Mouse (Mus musculus): ENCODE measurements around the gene Cnmd. TPM values are rescaled to one million over a fixed set of nuclear protein-coding genes. Genes with fewer than 3 reads are reported as not detected.
A peak's percentile ranks its signal among the peaks of the same experiment; 100 is the strongest.

Cnmd gene
- polyA plus RNA-seq (2014; fragmentation: Nextera tagmentation; extraction: Ambion mirVana): 1.5 and 13.4 TPM in 2 replicates

GRCm38 (mm10) chr14:79662001-79662400 lies at the start of gene Cnmd:
Cnmd (minus strand) TSS chr14:79662170.
- WGBS: 68% methylated on average over 4 of the region's 4 CpGs
- no peak for ATAC-seq (ENCODE audit: low read depth)
- no peak within 1 kb of the TSS for H3K27ac ChIP-seq (ENCODE audit: low read depth, low read length)
- H3K9ac ChIP-seq (replicated peaks; ENCODE audit: low read depth, low read length): no peak within 1 kb of the TSS
- H3K36me3 ChIP-seq (ENCODE audit: control insufficient read depth, insufficient read depth, low read length): no peaks in the 10 kb centered on the region
- H3K9me3 ChIP-seq (ENCODE audit: control insufficient read depth, low read length): no peaks in the 10 kb centered on the region
- H3K4me2 ChIP-seq (ENCODE audit: low read depth, low read length): peak within 1 kb of the TSS; percentile 32
- peaks cover 20% of the 10 kb centered on the region for H3K4me1 ChIP-seq (ENCODE audit: control insufficient read depth, insufficient read depth, low read length)
- no peaks in the 10 kb centered on the region for H3K27me3 ChIP-seq (ENCODE audit: control insufficient read depth, insufficient read depth, low read length)
- H3K4me3 ChIP-seq (ENCODE audit: low read depth, low read length): peak within 1 kb of the TSS; percentile 7; the same call in 1 of the 2 replicates

- Histone ChIP-seq H3K9me3 (ENCODE audit: control insufficient read depth, low read length) (no peaks in the 10 kb centered on the region), H3K27ac (ENCODE audit: low read depth, low read length) (no peak overlapping the region), H3K4me1 (ENCODE audit: control insufficient read depth, insufficient read depth, low read length) (no peaks in the 10 kb centered on the region), H3K36me3 (ENCODE audit: control insufficient read depth, insufficient read depth, low read length) (no peaks in the 10 kb centered on the region), H3K27me3 (ENCODE audit: control insufficient read depth, insufficient read depth, low read length) (no peaks in the 10 kb centered on the region), H3K9ac (replicated peaks; ENCODE audit: low read depth, low read length) (no peak overlapping the region), H3K4me2 (ENCODE audit: low read depth, low read length) (no peak overlapping the region), H3K4me3 (ENCODE audit: low read depth, low read length) (no peak overlapping the region)
- 56% methylated on average over 4 of the region's 4 CpGs for WGBS
- ATAC-seq (ENCODE audit: low read depth): no peak
Measured at GRCm38 (mm10) chr14:79711301-79711700, 49.3 kb upstream of the Cnmd start.

GRCm38 (mm10) chr14:79703523-79704172 lies 41.7 kb upstream of the Cnmd start:
- Histone ChIP-seq H3K9me3 (ENCODE audit: control insufficient read depth, low read length) (no peaks in the 10 kb centered on the region), H3K27me3 (ENCODE audit: control insufficient read depth, insufficient read depth, low read length) (no peaks in the 10 kb centered on the region), H3K4me3 (ENCODE audit: low read depth, low read length) (no peak overlapping the region), H3K4me2 (ENCODE audit: low read depth, low read length) (no peak overlapping the region), H3K4me1 (ENCODE audit: control insufficient read depth, insufficient read depth, low read length) (no peaks in the 10 kb centered on the region), H3K9ac (replicated peaks; ENCODE audit: low read depth, low read length) (no peak overlapping the region), H3K27ac (ENCODE audit: low read depth, low read length) (no peak overlapping the region), H3K36me3 (ENCODE audit: control insufficient read depth, insufficient read depth, low read length) (no peaks in the 10 kb centered on the region)
- WGBS: 84% methylated on average over 22 of the region's 22 CpGs
- no peak for ATAC-seq (ENCODE audit: low read depth)

GRCm38 (mm10) chr14:79701606-79702005 lies 39.6 kb upstream of the Cnmd start:
- no peaks in the 10 kb centered on the region for H3K36me3 ChIP-seq (ENCODE audit: control insufficient read depth, insufficient read depth, low read length)
- no peak overlapping the region for H3K27ac ChIP-seq (ENCODE audit: low read depth, low read length)
- H3K4me3 ChIP-seq (ENCODE audit: low read depth, low read length): no peak overlapping the region
- no peaks in the 10 kb centered on the region for H3K9me3 ChIP-seq (ENCODE audit: control insufficient read depth, low read length)
- 32% methylated on average over 5 of the region's 5 CpGs for WGBS
- H3K4me1 ChIP-seq (ENCODE audit: control insufficient read depth, insufficient read depth, low read length): no peaks in the 10 kb centered on the region
- H3K27me3 ChIP-seq (ENCODE audit: control insufficient read depth, insufficient read depth, low read length): no peaks in the 10 kb centered on the region
- H3K4me2 ChIP-seq (ENCODE audit: low read depth, low read length): no peak overlapping the region
- no peak overlapping the region for H3K9ac ChIP-seq (replicated peaks; ENCODE audit: low read depth, low read length)
- ATAC-seq (ENCODE audit: low read depth): peak; percentile 33; the same call in 1 of the 2 replicates

- H3K4me3 ChIP-seq (ENCODE audit: low read depth, low read length): no peak overlapping the region
- H3K4me1 ChIP-seq (ENCODE audit: control insufficient read depth, insufficient read depth, low read length): no peaks in the 10 kb centered on the region
- no peak overlapping the region for H3K27ac ChIP-seq (ENCODE audit: low read depth, low read length)
- 8% methylated on average over 7 of the region's 7 CpGs for WGBS
- H3K4me2 ChIP-seq (ENCODE audit: low read depth, low read length): no peak overlapping the region
- H3K9me3 ChIP-seq (ENCODE audit: control insufficient read depth, low read length): no peaks in the 10 kb centered on the region
- no peak overlapping the region for H3K9ac ChIP-seq (replicated peaks; ENCODE audit: low read depth, low read length)
- H3K27me3 ChIP-seq (ENCODE audit: control insufficient read depth, insufficient read depth, low read length): no peaks in the 10 kb centered on the region
- H3K36me3 ChIP-seq (ENCODE audit: control insufficient read depth, insufficient read depth, low read length): no peaks in the 10 kb centered on the region
- peak; percentile 67; the same call in 1 of the 2 replicates for ATAC-seq (ENCODE audit: low read depth)
Measured at GRCm38 (mm10) chr14:79701054-79701453, 39.1 kb upstream of the Cnmd start.

- Histone ChIP-seq H3K27me3 (ENCODE audit: control insufficient read depth, insufficient read depth, low read length) (no peaks in the 10 kb centered on the region), H3K36me3 (ENCODE audit: control insufficient read depth, insufficient read depth, low read length) (no peaks in the 10 kb centered on the region), H3K4me2 (ENCODE audit: low read depth, low read length) (no peak overlapping the region), H3K4me1 (ENCODE audit: control insufficient read depth, insufficient read depth, low read length) (no peaks in the 10 kb centered on the region), H3K4me3 (ENCODE audit: low read depth, low read length) (no peak overlapping the region), H3K27ac (ENCODE audit: low read depth, low read length) (no peak overlapping the region), H3K9ac (replicated peaks; ENCODE audit: low read depth, low read length) (no peak overlapping the region), H3K9me3 (ENCODE audit: control insufficient read depth, low read length) (no peaks in the 10 kb centered on the region)
- 54% methylated on average over 6 of the region's 6 CpGs for WGBS
- no peak for ATAC-seq (ENCODE audit: low read depth)
Measured at GRCm38 (mm10) chr14:79699381-79699780, 37.4 kb upstream of the Cnmd start.

GRCm38 (mm10) chr14:79690068-79690844 lies 28.3 kb upstream of the Cnmd start:
- H3K36me3 ChIP-seq (ENCODE audit: control insufficient read depth, insufficient read depth, low read length): no peaks in the 10 kb centered on the region
- H3K4me1 ChIP-seq (ENCODE audit: control insufficient read depth, insufficient read depth, low read length): no peaks in the 10 kb centered on the region; the same call in 1 of the 2 replicates
- no peaks in the 10 kb centered on the region for H3K27me3 ChIP-seq (ENCODE audit: control insufficient read depth, insufficient read depth, low read length)
- WGBS: 87% methylated on average over 7 of the region's 7 CpGs
- no peak for ATAC-seq (ENCODE audit: low read depth)
- H3K9me3 ChIP-seq (ENCODE audit: control insufficient read depth, low read length): no peaks in the 10 kb centered on the region
- H3K4me2 ChIP-seq (ENCODE audit: low read depth, low read length): no peak overlapping the region
- no peak overlapping the region for H3K9ac ChIP-seq (replicated peaks; ENCODE audit: low read depth, low read length)
- H3K27ac ChIP-seq (ENCODE audit: low read depth, low read length): no peak overlapping the region
- H3K4me3 ChIP-seq (ENCODE audit: low read depth, low read length): no peak overlapping the region

- 55% methylated on average over 5 of the region's 5 CpGs for whole genome bisulfite sequencing
- H3K9ac ChIP-seq (replicated peaks; ENCODE audit: low read depth, low read length): no peak overlapping the region
- no peak overlapping the region for H3K27ac ChIP-seq (ENCODE audit: low read depth, low read length)
- H3K36me3 ChIP-seq (ENCODE audit: control insufficient read depth, insufficient read depth, low read length): no peaks in the 10 kb centered on the region
- no peaks in the 10 kb centered on the region for H3K4me1 ChIP-seq (ENCODE audit: control insufficient read depth, insufficient read depth, low read length)
- H3K27me3 ChIP-seq (ENCODE audit: control insufficient read depth, insufficient read depth, low read length): no peaks in the 10 kb centered on the region
- H3K4me3 ChIP-seq (ENCODE audit: low read depth, low read length): no peak overlapping the region
- H3K9me3 ChIP-seq (ENCODE audit: control insufficient read depth, low read length): no peaks in the 10 kb centered on the region
- H3K4me2 ChIP-seq (ENCODE audit: low read depth, low read length): no peak overlapping the region
- no peak for ATAC-seq (ENCODE audit: low read depth)
Measured at GRCm38 (mm10) chr14:79680652-79681051, 18.7 kb upstream of the Cnmd start.

All from neural tube, embryonic 14.5 days (tissue).